Mouse (Mus musculus): ENCODE results near the gene Srm. TPM values are rescaled to one million over a fixed set of nuclear protein-coding genes. Genes with fewer than 3 reads are reported as not detected.

Gene Srm
- polyA plus RNA-seq, 1 experiment from 2014 or later = 135 TPM

- H3K27me3 ChIP-seq = no peaks in the 10 kb centered on the region
- WGBS = 68% methylated on average over 10 of the region's 10 CpGs
- no peaks in the 10 kb centered on the region for H3K9me3 ChIP-seq
- no peak overlapping the region for H3K4me2 ChIP-seq
- H3K27ac ChIP-seq = no peak overlapping the region
- no peak overlapping the region for H3K4me3 ChIP-seq
- no peaks in the 10 kb centered on the region for H3K4me1 ChIP-seq (replicated peaks)
- no peak overlapping the region for H3K9ac ChIP-seq
- ATAC-seq (ENCODE audit: low FRiP score) = no peak
- peaks cover 12% of the 10 kb centered on the region for H3K36me3 ChIP-seq
These were observed 12.3 kb downstream of the Srm start for GRCm38 (mm10) chr4:148603376-148604139.

- no peak overlapping the region for H3K9ac ChIP-seq
- ATAC-seq (ENCODE audit: low FRiP score) = no peak
- H3K27ac ChIP-seq = no peak overlapping the region
These were observed 12.8 kb downstream of the Srm start for GRCm38 (mm10) chr4:148604141-148604540.

GRCm38 (mm10) chr4:148604541-148605165, 13.3 kb downstream of the Srm start:
- H3K27ac ChIP-seq = no peak overlapping the region
- 98% methylated on average over 3 of the region's 3 CpGs for WGBS
- H3K9me3 ChIP-seq = no peaks in the 10 kb centered on the region
- no peaks in the 10 kb centered on the region for H3K4me1 ChIP-seq (replicated peaks)
- no peak overlapping the region for H3K4me2 ChIP-seq
- no peaks in the 10 kb centered on the region for H3K27me3 ChIP-seq
- H3K36me3 ChIP-seq = peaks cover 5% of the 10 kb centered on the region
- no peak overlapping the region for H3K9ac ChIP-seq
- no peak overlapping the region for H3K4me3 ChIP-seq
- 0 out of 2 replicates have a peak, but pooled peaks have one; percentile 46 for ATAC-seq (ENCODE audit: low FRiP score)

More at GRCm38 (mm10) chr4:148604141-148604540, 12.8 kb downstream of the Srm start:
- peaks cover 6% of the 10 kb centered on the region for H3K36me3 ChIP-seq
- WGBS = 73% methylated on average over 7 of the region's 7 CpGs
- no peak overlapping the region for H3K4me3 ChIP-seq
- no peaks in the 10 kb centered on the region for H3K9me3 ChIP-seq
- no peak overlapping the region for H3K4me2 ChIP-seq
- no peaks in the 10 kb centered on the region for H3K4me1 ChIP-seq (replicated peaks)
- no peaks in the 10 kb centered on the region for H3K27me3 ChIP-seq

- WGBS = 22% methylated on average over 5 of the region's 5 CpGs
- ATAC-seq (ENCODE audit: low FRiP score) = no peak
- no peak overlapping the region for H3K27ac ChIP-seq
These were observed 16.5 kb downstream of the Srm start for GRCm38 (mm10) chr4:148607758-148608157.

GRCm38 (mm10) chr4:148609805-148610204, 18.5 kb downstream of the Srm start:
- H3K27ac ChIP-seq = no peak overlapping the region
- 82% methylated on average over 5 of the region's 5 CpGs for WGBS
- no peak overlapping the region for H3K4me2 ChIP-seq
- H3K9ac ChIP-seq = no peak overlapping the region
- ATAC-seq (ENCODE audit: low FRiP score) = no peak
- peaks cover 23% of the 10 kb centered on the region for H3K36me3 ChIP-seq
- H3K9me3 ChIP-seq = no peaks in the 10 kb centered on the region
- H3K4me1 ChIP-seq (replicated peaks) = peaks cover 17% of the 10 kb centered on the region
- no peak overlapping the region for H3K4me3 ChIP-seq
- H3K27me3 ChIP-seq = no peaks in the 10 kb centered on the region

More at GRCm38 (mm10) chr4:148607758-148608157, 16.5 kb downstream of the Srm start:
- Histone ChIP-seq H3K9me3 (no peaks in the 10 kb centered on the region), H3K4me3 (no peak overlapping the region), H3K9ac (no peak overlapping the region), H3K4me2 (no peak overlapping the region), H3K27me3 (no peaks in the 10 kb centered on the region), H3K4me1 (replicated peaks) (peaks cover 3% of the 10 kb centered on the region; the same call in 1 of the 2 replicates), H3K36me3 (peaks cover 10% of the 10 kb centered on the region)

- Histone ChIP-seq H3K36me3 (peaks cover 33% of the 10 kb centered on the region), H3K4me2 (no peak overlapping the region), H3K9me3 (no peaks in the 10 kb centered on the region), H3K4me3 (no peak overlapping the region), H3K4me1 (replicated peaks) (peaks cover 17% of the 10 kb centered on the region), H3K27ac (no peak overlapping the region), H3K9ac (no peak overlapping the region), H3K27me3 (no peaks in the 10 kb centered on the region)
- ATAC-seq (ENCODE audit: low FRiP score) = no peak
- WGBS = 75% methylated on average over 5 of the region's 5 CpGs
These were observed 19.5 kb downstream of the Srm start for GRCm38 (mm10) chr4:148610631-148611364.

- 49% methylated on average over 4 of the region's 4 CpGs for WGBS
- no peak overlapping the region for H3K4me2 ChIP-seq
- H3K9ac ChIP-seq = no peak overlapping the region
- no peaks in the 10 kb centered on the region for H3K27me3 ChIP-seq
- no peak for ATAC-seq (ENCODE audit: low FRiP score)
- H3K36me3 ChIP-seq = peaks cover 45% of the 10 kb centered on the region
- H3K27ac ChIP-seq = peak overlapping the region; percentile 73
- no peaks in the 10 kb centered on the region for H3K9me3 ChIP-seq
- H3K4me3 ChIP-seq = no peak overlapping the region
- H3K4me1 ChIP-seq (replicated peaks) = peaks cover 17% of the 10 kb centered on the region
These were observed 21.3 kb downstream of the Srm start for GRCm38 (mm10) chr4:148612557-148612956.

GRCm38 (mm10) chr4:148613738-148614137, 22.4 kb downstream of the Srm start:
- WGBS = 50% methylated on average over 9 of the region's 9 CpGs
- Histone ChIP-seq H3K9me3 (no peaks in the 10 kb centered on the region), H3K36me3 (peaks cover 53% of the 10 kb centered on the region), H3K4me3 (no peak overlapping the region), H3K27ac (peak overlapping the region; percentile 40; the same call in 1 of the 2 replicates), H3K9ac (no peak overlapping the region), H3K27me3 (no peaks in the 10 kb centered on the region), H3K4me2 (no peak overlapping the region), H3K4me1 (replicated peaks) (peaks cover 17% of the 10 kb centered on the region)
- ATAC-seq (ENCODE audit: low FRiP score) = no peak

GRCm38 (mm10) chr4:148619805-148620204, 28.5 kb downstream of the Srm start:
- Histone ChIP-seq H3K4me1 (replicated peaks) (peaks cover 18% of the 10 kb centered on the region), H3K27me3 (no peaks in the 10 kb centered on the region), H3K9me3 (no peaks in the 10 kb centered on the region), H3K4me3 (no peak overlapping the region), H3K36me3 (peaks cover 93% of the 10 kb centered on the region), H3K4me2 (no peak overlapping the region), H3K9ac (no peak overlapping the region), H3K27ac (no peak overlapping the region)
- WGBS = 89% methylated on average over 1 of the region's 1 CpGs
- ATAC-seq (ENCODE audit: low FRiP score) = no peak

- ATAC-seq (ENCODE audit: low FRiP score) = no peak
- Histone ChIP-seq H3K9me3 (no peaks in the 10 kb centered on the region), H3K4me2 (no peak overlapping the region), H3K4me3 (no peak overlapping the region), H3K27me3 (no peaks in the 10 kb centered on the region), H3K4me1 (replicated peaks) (peaks cover 27% of the 10 kb centered on the region), H3K27ac (no peak overlapping the region), H3K9ac (no peak overlapping the region), H3K36me3 (peaks cover 88% of the 10 kb centered on the region)
- WGBS = 89% methylated on average over 1 of the region's 1 CpGs
These were observed 29.4 kb downstream of the Srm start for GRCm38 (mm10) chr4:148620718-148621117.

GRCm38 (mm10) chr4:148622485-148622884, 31.2 kb downstream of the Srm start:
- peaks cover 70% of the 10 kb centered on the region for H3K36me3 ChIP-seq

GRCm38 (mm10) chr4:148623609-148624008, 32.3 kb downstream of the Srm start:
- no peaks in the 10 kb centered on the region for H3K9me3 ChIP-seq
- H3K4me3 ChIP-seq = no peak overlapping the region
- no peak overlapping the region for H3K27ac ChIP-seq
- no peak overlapping the region for H3K4me2 ChIP-seq
- H3K4me1 ChIP-seq (replicated peaks) = peaks cover 28% of the 10 kb centered on the region
- H3K9ac ChIP-seq = no peak overlapping the region
- H3K36me3 ChIP-seq = peaks cover 63% of the 10 kb centered on the region
- no peak for ATAC-seq (ENCODE audit: low FRiP score)
- WGBS = 91% methylated on average over 4 of the region's 4 CpGs
- no peaks in the 10 kb centered on the region for H3K27me3 ChIP-seq

More at GRCm38 (mm10) chr4:148622485-148622884, 31.2 kb downstream of the Srm start:
- Histone ChIP-seq H3K4me2 (no peak overlapping the region), H3K4me1 (replicated peaks) (peaks cover 28% of the 10 kb centered on the region), H3K9me3 (no peaks in the 10 kb centered on the region), H3K27ac (no peak overlapping the region), H3K9ac (no peak overlapping the region), H3K4me3 (no peak overlapping the region), H3K27me3 (no peaks in the 10 kb centered on the region)
- WGBS = 96% methylated on average over 4 of the region's 4 CpGs
- ATAC-seq (ENCODE audit: low FRiP score) = no peak

All from hindbrain, embryonic 13.5 days (tissue).